Mouse (Mus musculus): Measurements from ENCODE around the gene Jade3. TPM values are rescaled to one million over a fixed set of nuclear protein-coding genes. Genes with fewer than 3 reads are reported as not detected.
A peak's percentile ranks its signal among the peaks of the same experiment; 100 is the strongest.
"Not testable (repeated sequence)": the region's sequence is repeated elsewhere in the genome, so short reads cannot be mapped to it uniquely, and the experiment has no call there.

Gene Jade3
- 0.02 and 0.04 TPM in 2 replicates for polyA plus RNA-seq (2012)

DNA sequence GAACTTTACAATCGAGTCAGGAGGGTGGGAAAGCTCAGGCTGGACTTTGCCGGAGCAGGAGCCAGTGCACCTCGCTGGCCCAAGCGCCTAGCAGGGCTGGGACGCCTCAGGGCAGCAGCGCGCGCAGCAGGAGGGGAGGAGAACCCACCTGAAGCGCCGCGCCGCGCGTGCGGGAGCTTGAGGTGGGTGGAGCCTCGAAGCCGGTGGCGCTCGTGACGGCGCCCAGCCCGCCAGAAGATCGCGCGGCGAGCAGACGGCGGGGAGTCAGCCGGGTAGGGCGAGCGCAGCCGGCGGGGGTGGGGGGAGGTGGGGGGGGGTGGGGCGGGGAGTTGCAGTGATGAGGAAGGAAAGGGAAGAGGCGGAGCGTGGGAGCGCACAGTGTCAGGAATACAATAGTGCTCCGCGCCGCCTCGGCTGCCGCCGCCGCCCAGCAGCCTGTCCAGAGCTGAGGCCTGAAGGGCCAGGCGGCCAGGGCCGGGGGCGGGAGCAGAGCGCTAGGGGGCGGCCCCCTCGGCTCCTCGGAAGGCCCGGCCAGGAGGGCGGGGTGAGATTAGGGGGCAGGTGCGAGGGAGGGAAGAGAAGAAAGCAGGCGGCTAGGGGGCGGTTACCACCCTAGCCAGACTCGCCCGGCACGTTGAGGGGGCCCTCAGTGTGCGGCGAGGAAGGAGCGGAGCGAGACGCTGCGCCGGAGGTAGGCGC lies at the start of gene Jade3:
Gene Jade3 (plus strand): TSS at position 549 of the 699 bp plus-strand sequence.
- no peak for TF ChIP-seq TAL1 (IDR thresholded peaks at IDR 0.05; ENCODE audit: low read length)
- no peak for TF ChIP-seq GATA1 (IDR thresholded peaks at IDR 0.05; ENCODE audit: low read length)
- peaks cover 5% of the 10 kb centered on the region for H3K9me3 ChIP-seq (ENCODE audit: control insufficient read depth, low read length)
- peaks cover 15% of the 10 kb centered on the region for H3K36me3 ChIP-seq (ENCODE audit: control insufficient read depth)
- H3K27me3 ChIP-seq (ENCODE audit: control insufficient read depth) = no peaks in the 10 kb centered on the region
- peak within 1 kb of the TSS; percentile 85 for H3K4me3 ChIP-seq (replicated peaks)
- H3K4me1 ChIP-seq (ENCODE audit: control insufficient read depth) = peaks cover 11% of the 10 kb centered on the region

GRCm38 (mm10) chrX:20379347-20380014 lies 46.0 kb upstream of the Jade3 start:
- no peaks in the 10 kb centered on the region for H3K9me3 ChIP-seq (ENCODE audit: control insufficient read depth, low read length)
- no peak for TF ChIP-seq GATA1 (IDR thresholded peaks at IDR 0.05; ENCODE audit: low read length)
- TF ChIP-seq TAL1 (IDR thresholded peaks at IDR 0.05; ENCODE audit: low read length) = no peak
- H3K27me3 ChIP-seq (ENCODE audit: control insufficient read depth) = no peaks in the 10 kb centered on the region
- H3K4me3 ChIP-seq (replicated peaks) = no peak overlapping the region
- H3K36me3 ChIP-seq (ENCODE audit: control insufficient read depth) = peaks cover 21% of the 10 kb centered on the region
- H3K4me1 ChIP-seq (ENCODE audit: control insufficient read depth) = no peaks in the 10 kb centered on the region

DNA sequence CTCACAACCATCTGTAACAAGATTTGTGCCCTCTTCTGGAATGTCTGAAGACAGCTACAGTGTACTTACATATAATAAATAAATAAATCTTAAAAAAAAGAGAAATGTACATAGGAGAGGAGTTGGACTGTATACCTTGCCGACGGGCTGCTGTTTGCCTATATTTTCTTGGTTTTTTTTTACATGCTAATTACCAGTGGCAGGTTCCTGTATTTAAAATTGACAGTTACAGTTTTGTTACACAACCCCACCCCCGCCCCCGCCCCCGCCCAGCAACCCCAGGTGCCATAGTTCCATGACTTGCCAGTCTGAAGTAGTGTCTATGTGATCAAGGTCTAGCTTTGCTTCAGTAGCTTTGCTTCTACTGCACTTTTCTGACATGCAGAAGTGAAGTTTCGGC lies 43.2 kb upstream of the Jade3 start:
- H3K4me1 ChIP-seq (ENCODE audit: control insufficient read depth) = no peaks in the 10 kb centered on the region
- no peaks in the 10 kb centered on the region for H3K9me3 ChIP-seq (ENCODE audit: control insufficient read depth, low read length)
- TF ChIP-seq TAL1 (IDR thresholded peaks at IDR 0.05; ENCODE audit: low read length) (no peak), GATA1 (IDR thresholded peaks at IDR 0.05; ENCODE audit: low read length) (no peak)
- peaks cover 18% of the 10 kb centered on the region for H3K36me3 ChIP-seq (ENCODE audit: control insufficient read depth)
- H3K4me3 ChIP-seq (replicated peaks) = no peak overlapping the region
- no peaks in the 10 kb centered on the region for H3K27me3 ChIP-seq (ENCODE audit: control insufficient read depth)

GRCm38 (mm10) chrX:20387006-20387405 lies 38.5 kb upstream of the Jade3 start:
- no peaks in the 10 kb centered on the region for H3K27me3 ChIP-seq (ENCODE audit: control insufficient read depth)
- H3K9me3 ChIP-seq (ENCODE audit: control insufficient read depth, low read length) = no peaks in the 10 kb centered on the region
- H3K4me3 ChIP-seq (replicated peaks) = no peak overlapping the region
- H3K4me1 ChIP-seq (ENCODE audit: control insufficient read depth) = no peaks in the 10 kb centered on the region
- peaks cover 14% of the 10 kb centered on the region for H3K36me3 ChIP-seq (ENCODE audit: control insufficient read depth)
- TF ChIP-seq TAL1 (IDR thresholded peaks at IDR 0.05; ENCODE audit: low read length) (no peak), GATA1 (IDR thresholded peaks at IDR 0.05; ENCODE audit: low read length) (no peak)

DNA sequence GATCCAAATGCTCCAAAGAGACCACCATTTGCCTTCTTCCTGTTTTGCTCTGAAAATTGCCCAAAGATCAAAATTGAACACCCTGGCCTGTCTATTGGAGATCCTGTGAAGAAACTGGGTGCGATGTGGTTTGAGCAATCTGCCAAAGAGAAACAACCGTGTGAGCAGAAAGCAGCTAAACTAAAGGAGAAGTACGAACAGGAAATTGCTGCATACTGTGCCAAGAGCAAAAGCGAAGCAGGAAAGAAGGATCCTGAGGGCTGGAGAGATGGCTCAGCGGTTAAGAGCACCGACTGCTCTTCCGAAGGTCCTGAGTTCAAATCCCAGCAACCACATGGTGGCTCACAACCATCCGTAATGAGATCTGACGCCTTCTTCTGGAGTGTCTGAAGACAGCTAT lies 33.5 kb upstream of the Jade3 start:
- not testable (repeated sequence) for H3K36me3 ChIP-seq (ENCODE audit: control insufficient read depth); H3K27me3 ChIP-seq (ENCODE audit: control insufficient read depth); H3K4me3 ChIP-seq (replicated peaks); H3K4me1 ChIP-seq (ENCODE audit: control insufficient read depth); H3K9me3 ChIP-seq (ENCODE audit: control insufficient read depth, low read length)

GRCm38 (mm10) chrX:20392942-20393341 lies 32.5 kb upstream of the Jade3 start:
- Histone ChIP-seq H3K9me3 (ENCODE audit: control insufficient read depth, low read length) (no peaks in the 10 kb centered on the region), H3K27me3 (ENCODE audit: control insufficient read depth) (no peaks in the 10 kb centered on the region), H3K4me1 (ENCODE audit: control insufficient read depth) (no peaks in the 10 kb centered on the region), H3K36me3 (ENCODE audit: control insufficient read depth) (peaks cover 7% of the 10 kb centered on the region), H3K4me3 (replicated peaks) (no peak overlapping the region)
- TF ChIP-seq TAL1 (IDR thresholded peaks at IDR 0.05; ENCODE audit: low read length) (no peak), GATA1 (IDR thresholded peaks at IDR 0.05; ENCODE audit: low read length) (no peak)

- Histone ChIP-seq H3K27me3 (ENCODE audit: control insufficient read depth) (no peaks in the 10 kb centered on the region), H3K36me3 (ENCODE audit: control insufficient read depth) (no peaks in the 10 kb centered on the region; the same call in 1 of the 2 replicates), H3K4me3 (replicated peaks) (no peak overlapping the region), H3K4me1 (ENCODE audit: control insufficient read depth) (no peaks in the 10 kb centered on the region), H3K9me3 (ENCODE audit: control insufficient read depth, low read length) (no peaks in the 10 kb centered on the region)
- TF ChIP-seq GATA1 (IDR thresholded peaks at IDR 0.05; ENCODE audit: low read length) = no peak
- TF ChIP-seq TAL1 (IDR thresholded peaks at IDR 0.05; ENCODE audit: low read length) = no peak
These were observed 21.4 kb upstream of the Jade3 start for GRCm38 (mm10) chrX:20404068-20404467.

- no peaks in the 10 kb centered on the region for H3K27me3 ChIP-seq (ENCODE audit: control insufficient read depth)
- no peak for TF ChIP-seq GATA1 (IDR thresholded peaks at IDR 0.05; ENCODE audit: low read length)
- no peak for TF ChIP-seq TAL1 (IDR thresholded peaks at IDR 0.05; ENCODE audit: low read length)
- H3K4me1 ChIP-seq (ENCODE audit: control insufficient read depth) = peaks cover 1% of the 10 kb centered on the region
- no peaks in the 10 kb centered on the region for H3K9me3 ChIP-seq (ENCODE audit: control insufficient read depth, low read length)
- no peak overlapping the region for H3K4me3 ChIP-seq (replicated peaks)
- H3K36me3 ChIP-seq (ENCODE audit: control insufficient read depth) = no peaks in the 10 kb centered on the region; the same call in 1 of the 2 replicates
These were observed 18.6 kb upstream of the Jade3 start for GRCm38 (mm10) chrX:20406909-20407308.

GRCm38 (mm10) chrX:20407676-20408075 lies 17.8 kb upstream of the Jade3 start:
- Histone ChIP-seq H3K27me3 (ENCODE audit: control insufficient read depth) (no peaks in the 10 kb centered on the region), H3K4me3 (replicated peaks) (no peak overlapping the region), H3K4me1 (ENCODE audit: control insufficient read depth) (peaks cover 9% of the 10 kb centered on the region), H3K36me3 (ENCODE audit: control insufficient read depth) (no peaks in the 10 kb centered on the region; the same call in 1 of the 2 replicates), H3K9me3 (ENCODE audit: control insufficient read depth, low read length) (no peaks in the 10 kb centered on the region)
- TF ChIP-seq TAL1 (IDR thresholded peaks at IDR 0.05; ENCODE audit: low read length) = no peak
- TF ChIP-seq GATA1 (IDR thresholded peaks at IDR 0.05; ENCODE audit: low read length) = no peak

All from erythroblast, embryonic 14.5 days (primary cell).